Mouse (Mus musculus) cortical plate, adult 2 months (tissue): ENCODE data around the gene Shc4.

Source experiments
- CTCF ChIP-seq: fragments of 200-500 bp; IDR thresholded peaks from 2 replicates; pipeline ENCODE4 v1.5.1; 2011; ENCODE audit warnings: mild to moderate bottlenecking, control low read depth, low read length; ENCODE audit not compliant: insufficient read depth; ENCODE audit errors: extremely low read depth
- POLR2A ChIP-seq: fragments of 200-500 bp; IDR thresholded peaks from 2 replicates; pipeline ENCODE4 v1.6.1; 2011; ENCODE audit warnings: mild to moderate bottlenecking, low read length, control low read depth; ENCODE audit not compliant: insufficient read depth; ENCODE audit errors: extremely low read depth

- no peak for TF ChIP-seq CTCF
- no peak for TF ChIP-seq POLR2A
Observed at GRCm38 (mm10) chr2:125723086-125723407, 901 bp downstream of the Shc4 start.
